Mouse (Mus musculus) heart, adult 2 months (tissue): ENCODE measurements around the gene Myt1l.

Experiments used
- CTCF ChIP-seq: fragments of 200-600 bp; IDR thresholded peaks from 2 replicates; pipeline ENCODE4 v1.8.1; 2022; ENCODE audit warnings: antibody characterized with exemption, mild to moderate bottlenecking, moderate library complexity
- POLR2A ChIP-seq: fragments of 200-500 bp; IDR thresholded peaks from 2 replicates; pipeline ENCODE4 v1.6.1; 2011; ENCODE audit warnings: mild to moderate bottlenecking, low read depth, low read length, control low read depth; ENCODE audit not compliant: insufficient read depth

- TF ChIP-seq CTCF, result no peak
- no peak for TF ChIP-seq POLR2A
Measured at GRCm38 (mm10) chr12:29657061-29657460, 128.9 kb downstream of the Myt1l start.
